Mouse (Mus musculus) adrenal gland, postnatal 4 days (tissue): ENCODE results near the gene Gm20388. TPM values are rescaled to one million over a fixed set of nuclear protein-coding genes. Genes with fewer than 3 reads are reported as not detected.

Experiments
- DNase-seq, 2 experiments: peaks; one replicate each; pipeline ENCODE4 v3.0.0; 2021 to 2022; ENCODE audit warnings: low spot score in 2 of 2, mixed read lengths in 2 of 2
- long read RNA-seq, 2 experiments: library from polyadenylated mRNA; stranded (forward); transcript quantifications; one replicate each; pipeline ENCODE4 v2.0.0; 2021
- total RNA-seq, 2 experiments: library from RNA; stranded (reverse); gene quantifications; 2 replicates each; pipeline ENCODE4 v1.2.3; 2021

Gm20388 gene
- total RNA-seq = 1 to 10 TPM in 1 of 2 experiments, not detected in 1; 8.8 TPM
- long read RNA-seq, experiment 1, partial matches to known transcripts = 19 of 96 reads
- long read RNA-seq, experiment 1, other reads (novel, unspliced or antisense) = 77 of 96 reads
- long read RNA-seq, experiment 2, partial matches to known transcripts = 40 of 211 reads
- long read RNA-seq, experiment 2, other reads (novel, unspliced or antisense) = 171 of 211 reads

GRCm38 (mm10) chr8:119910547-119911257, at the start of gene Gm20388:
Gene Gm20388, plus strand, starts transcription at chr8:119910841.
- DNase-seq = peak; percentile 84 to 90

- DNase-seq = peak; percentile 94 to 98
These were observed 48.8 kb upstream of the Gm20388 start, which contains the start of gene Klhl36 for GRCm38 (mm10) chr8:119861706-119862389. Gene Klhl36, plus strand, starts transcription at chr8:119862266.

- DNase-seq = no peak
These were observed 48.3 kb upstream of the Gm20388 start for GRCm38 (mm10) chr8:119862390-119862734.

GRCm38 (mm10) chr8:119862749-119863148, 47.9 kb upstream of the Gm20388 start:
- DNase-seq = no peak

GRCm38 (mm10) chr8:119869616-119870015, 41.0 kb upstream of the Gm20388 start:
- no peak for DNase-seq

DNA sequence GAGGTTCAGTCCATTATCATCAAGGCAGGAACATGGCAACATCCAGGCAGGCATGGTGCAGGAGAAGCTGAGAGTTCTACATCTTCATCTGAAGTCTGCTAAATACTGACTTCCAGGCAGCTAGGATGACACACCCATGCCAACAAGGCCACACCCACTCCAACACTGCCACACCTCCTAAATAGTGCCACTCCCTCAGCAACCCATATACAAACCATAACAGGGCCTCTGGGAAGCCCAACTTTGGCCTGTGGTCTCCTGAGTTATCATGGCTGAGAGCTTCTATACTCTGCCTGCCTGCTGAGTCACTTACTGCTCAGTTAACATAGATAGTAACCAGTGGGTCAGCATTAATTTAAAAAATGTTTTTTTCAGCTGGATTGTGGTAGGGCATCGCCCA, 37.5 kb upstream of the Gm20388 start:
- DNase-seq = no peak

DNA sequence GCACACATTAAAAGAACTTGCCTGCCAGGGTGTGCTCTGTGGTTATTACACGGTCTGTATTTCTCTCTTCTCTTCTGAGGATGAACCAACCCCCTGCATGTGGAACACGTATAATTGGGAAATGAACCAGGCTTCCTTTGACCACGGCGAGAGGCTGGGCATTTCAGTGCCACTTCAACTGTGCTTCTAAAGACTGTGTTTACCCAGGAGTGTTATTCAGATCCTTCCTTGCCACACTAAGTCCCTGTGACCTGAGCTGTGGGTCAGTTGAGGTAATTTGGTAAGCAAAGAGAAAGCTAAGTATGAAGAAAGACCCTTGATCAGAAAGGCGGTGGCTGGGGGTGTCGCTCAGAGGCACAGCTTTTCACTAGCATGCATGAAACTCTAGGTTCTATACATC, 29.3 kb upstream of the Gm20388 start:
- DNase-seq = no peak

GRCm38 (mm10) chr8:119881917-119882316, 28.7 kb upstream of the Gm20388 start:
- no peak for DNase-seq

DNA sequence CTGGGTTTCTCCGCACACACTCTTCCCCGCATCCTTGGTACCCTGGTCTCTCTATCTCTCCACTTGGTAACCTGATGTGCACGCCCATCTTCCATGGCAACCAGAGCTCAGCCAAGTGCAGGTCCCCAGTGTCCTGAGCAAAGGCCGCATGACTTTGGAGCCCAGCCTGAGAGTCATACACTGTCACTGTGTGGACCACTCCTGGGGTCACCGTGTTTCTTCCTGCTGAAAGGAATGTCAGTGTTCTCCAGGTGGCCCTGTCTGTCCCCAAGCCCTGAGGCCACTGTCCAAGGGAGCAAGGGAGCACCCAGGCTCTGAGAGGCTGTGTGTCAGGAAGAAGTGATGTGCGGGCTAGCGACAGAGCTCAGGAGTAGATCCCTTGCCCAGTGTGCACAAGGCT, 27.4 kb upstream of the Gm20388 start:
- no peak for DNase-seq

- peak in 1 of 2 experiments; percentile 57 for DNase-seq
These were observed 25.0 kb upstream of the Gm20388 start for GRCm38 (mm10) chr8:119885612-119886011.

DNA sequence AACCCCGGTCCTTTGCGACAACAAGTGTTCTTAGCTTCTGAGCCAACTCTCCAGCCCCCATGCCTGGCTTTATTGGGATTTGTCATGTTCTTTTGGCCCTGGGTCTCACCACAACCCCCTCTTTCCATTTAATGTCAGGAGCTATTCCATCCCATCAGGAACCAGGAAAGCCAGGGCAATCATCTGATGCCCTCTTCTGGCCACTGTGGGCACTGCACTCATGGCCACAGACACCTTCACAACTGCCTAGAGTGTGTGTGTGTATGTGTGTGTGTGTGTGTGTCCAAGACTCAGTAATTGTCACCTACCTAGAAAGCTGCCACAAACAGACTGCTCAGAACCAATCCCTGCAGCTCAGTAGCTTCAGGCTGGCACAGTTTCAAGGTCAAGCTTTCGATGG, 23.5 kb upstream of the Gm20388 start:
- DNase-seq = peak in 1 of 2 experiments; percentile 20

GRCm38 (mm10) chr8:119888012-119888411, 22.6 kb upstream of the Gm20388 start:
- no peak for DNase-seq

DNA sequence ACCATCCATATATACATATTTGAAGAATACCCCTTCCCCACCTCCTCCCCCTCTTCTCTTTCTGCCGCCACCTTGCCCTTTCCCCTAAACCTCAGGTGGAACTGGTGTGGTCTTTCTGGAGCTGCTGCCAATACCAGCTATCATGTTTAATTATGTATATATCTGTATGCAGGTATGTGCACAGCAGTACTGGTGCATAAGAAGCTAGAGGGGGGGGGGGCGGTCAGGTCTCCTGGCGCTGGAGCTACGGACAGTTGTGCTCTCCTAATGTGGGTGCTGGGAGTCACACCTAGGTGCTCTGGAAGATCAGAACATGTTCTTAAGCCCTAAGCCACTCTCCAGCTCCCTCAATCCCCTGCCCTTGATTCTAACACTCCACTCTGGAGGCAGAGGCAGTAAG, 13.6 kb upstream of the Gm20388 start:
- DNase-seq = no peak

- DNase-seq = no peak
These were observed 12.7 kb upstream of the Gm20388 start for GRCm38 (mm10) chr8:119897933-119898332.

GRCm38 (mm10) chr8:119901349-119901748, 9.3 kb upstream of the Gm20388 start:
- no peak for DNase-seq

GRCm38 (mm10) chr8:119901952-119902351, 8.7 kb upstream of the Gm20388 start:
- DNase-seq = no peak

GRCm38 (mm10) chr8:119904323-119904911, 6.2 kb upstream of the Gm20388 start:
- DNase-seq = no peak

GRCm38 (mm10) chr8:119909944-119910546, 596 bp upstream of the Gm20388 start, which contains the start of gene Usp10:
Gene Usp10, plus strand, starts transcription at chr8:119910360.
- DNase-seq = no peak

DNA sequence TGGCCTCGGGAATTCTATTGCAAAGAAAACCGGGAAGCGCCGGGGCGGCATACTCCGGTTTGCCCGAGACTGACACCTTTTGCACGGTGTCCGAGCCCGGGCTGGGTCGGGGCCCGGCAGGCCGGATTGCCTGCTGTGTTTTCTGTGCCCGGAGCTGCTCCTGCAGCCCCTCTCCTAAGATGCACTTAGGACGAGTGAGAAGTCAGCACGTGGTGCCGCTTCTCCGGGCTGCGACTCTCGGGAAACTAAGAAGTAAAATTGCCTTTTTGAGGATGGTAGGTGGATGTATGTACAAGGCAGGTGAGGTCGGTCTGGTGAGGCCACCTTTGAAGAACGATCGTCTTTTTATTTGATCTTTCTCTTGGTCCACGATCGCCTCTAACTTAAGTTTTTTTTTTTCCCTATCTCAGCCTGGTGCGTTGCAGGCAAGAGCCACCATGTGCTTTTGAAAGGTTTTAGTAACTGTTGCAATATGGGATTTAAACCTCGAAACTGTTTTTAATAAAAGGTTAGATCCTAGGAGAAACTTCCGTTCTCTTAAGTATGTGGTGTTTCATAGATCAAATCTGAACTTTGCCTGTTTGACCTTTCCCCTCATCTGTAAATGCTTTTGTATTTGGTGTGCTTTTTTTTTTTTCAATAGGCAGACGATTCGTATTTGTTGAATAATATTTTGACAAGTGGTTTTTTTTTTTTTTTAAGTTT, 769 bp downstream of the Gm20388 start:
- no peak for DNase-seq

- no peak for DNase-seq
These were observed 2.0 kb downstream of the Gm20388 start for GRCm38 (mm10) chr8:119912643-119913042.

DNA sequence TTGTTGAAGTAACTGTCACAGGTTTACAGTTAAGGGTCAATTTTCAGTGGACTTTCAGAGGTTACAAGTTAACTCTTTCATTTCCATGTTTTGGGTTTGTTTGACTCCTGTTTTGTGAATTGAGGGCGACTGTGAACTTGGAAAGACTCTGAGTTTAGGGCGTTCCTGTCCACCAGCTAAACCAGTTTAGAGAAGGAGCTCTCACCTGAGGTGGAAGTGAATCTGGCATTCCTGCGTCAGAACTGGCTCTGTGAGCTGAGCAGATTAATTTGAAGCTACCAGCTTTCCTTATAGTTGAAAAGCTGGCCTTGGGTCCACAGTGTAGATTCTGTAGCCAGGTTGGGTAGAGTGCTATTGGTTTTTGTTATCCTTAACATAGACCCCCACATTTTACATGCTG, 2.5 kb downstream of the Gm20388 start:
- no peak for DNase-seq
